Mouse (Mus musculus) intestine, embryonic 14.5 days (tissue): ENCODE results near the gene Fam181b. TPM values are rescaled to one million over a fixed set of nuclear protein-coding genes. Genes with fewer than 3 reads are reported as not detected.

Experiments
- ATAC-seq: fragments of 200-750 bp; cut with Nextera tagmentation; replicated peaks from 2 replicates; pipeline ENCODE4 v1.8.0; 2017; ENCODE audit warnings: low read depth, moderate number of reproducible peaks, moderate TSS enrichment, moderate library complexity; ENCODE audit not compliant: low FRiP score, low TSS enrichment
- DNase-seq: peaks from one replicate; pipeline ENCODE4 v3.0.0-alpha.2; 2018; ENCODE audit warnings: low spot score
- H3K27ac ChIP-seq: fragments of 300-500 bp; sonication (generic); 2 replicates; pipeline ENCODE4 v1.5.1; 2014; ENCODE audit warnings: low read depth, mild to moderate bottlenecking, control low read depth
- H3K27me3 ChIP-seq: fragments of 300-500 bp; sonication (generic); replicated peaks from 2 replicates; pipeline ENCODE4 v1.6.1; 2014; ENCODE audit warnings: low read length, control low read depth; ENCODE audit not compliant: control insufficient read depth, insufficient read depth
- H3K36me3 ChIP-seq: fragments of 300-500 bp; sonication (generic); 2 replicates; pipeline ENCODE4 v1.6.1; 2014; ENCODE audit warnings: low read length, control low read depth; ENCODE audit not compliant: control insufficient read depth, insufficient read depth
- H3K4me1 ChIP-seq: fragments of 300-500 bp; sonication (generic); replicated peaks from 2 replicates; pipeline ENCODE4 v1.6.1; 2014; ENCODE audit warnings: low read length, control low read depth, mixed read lengths; ENCODE audit not compliant: control insufficient read depth, insufficient read depth
- H3K4me2 ChIP-seq: fragments of 300-500 bp; sonication (generic); 2 replicates; pipeline ENCODE4 v1.6.1; 2014; ENCODE audit warnings: low read length
- H3K4me3 ChIP-seq: fragments of 300-500 bp; sonication (generic); 2 replicates; pipeline ENCODE4 v1.5.1; 2014; ENCODE audit warnings: low read depth, low read length, control low read depth, mixed read lengths
- H3K9ac ChIP-seq: fragments of 300-500 bp; sonication (generic); 2 replicates; pipeline ENCODE4 v1.6.1; 2014; ENCODE audit warnings: mild to moderate bottlenecking, low read length
- H3K9me3 ChIP-seq: fragments of 300-500 bp; sonication (generic); 2 replicates; pipeline ENCODE4 v1.6.1; 2016; ENCODE audit warnings: low read length, control low read depth; ENCODE audit not compliant: control insufficient read depth
- WGBS: fragments of 180-500 bp; shearing (Covaris S2); extraction: QIAGEN DNeasy Blood & Tissue Kit; methylation state at CpG from one replicate; pipeline ENCODE4 v1.1.7; 2014; 5-methylcytosine and 5-hydroxymethylcytosine counted together
- polyA plus RNA-seq: library from polyadenylated mRNA; unstranded; fragments of >200 nt; fragmentation: Nextera tagmentation; extraction: Ambion mirVana; gene quantifications from 2 replicates; pipeline ENCODE4 v1.2.1, GENCODE M21; 2014

Gene Fam181b
- 4.6 and 5.1 TPM in 2 replicates for polyA plus RNA-seq

DNA sequence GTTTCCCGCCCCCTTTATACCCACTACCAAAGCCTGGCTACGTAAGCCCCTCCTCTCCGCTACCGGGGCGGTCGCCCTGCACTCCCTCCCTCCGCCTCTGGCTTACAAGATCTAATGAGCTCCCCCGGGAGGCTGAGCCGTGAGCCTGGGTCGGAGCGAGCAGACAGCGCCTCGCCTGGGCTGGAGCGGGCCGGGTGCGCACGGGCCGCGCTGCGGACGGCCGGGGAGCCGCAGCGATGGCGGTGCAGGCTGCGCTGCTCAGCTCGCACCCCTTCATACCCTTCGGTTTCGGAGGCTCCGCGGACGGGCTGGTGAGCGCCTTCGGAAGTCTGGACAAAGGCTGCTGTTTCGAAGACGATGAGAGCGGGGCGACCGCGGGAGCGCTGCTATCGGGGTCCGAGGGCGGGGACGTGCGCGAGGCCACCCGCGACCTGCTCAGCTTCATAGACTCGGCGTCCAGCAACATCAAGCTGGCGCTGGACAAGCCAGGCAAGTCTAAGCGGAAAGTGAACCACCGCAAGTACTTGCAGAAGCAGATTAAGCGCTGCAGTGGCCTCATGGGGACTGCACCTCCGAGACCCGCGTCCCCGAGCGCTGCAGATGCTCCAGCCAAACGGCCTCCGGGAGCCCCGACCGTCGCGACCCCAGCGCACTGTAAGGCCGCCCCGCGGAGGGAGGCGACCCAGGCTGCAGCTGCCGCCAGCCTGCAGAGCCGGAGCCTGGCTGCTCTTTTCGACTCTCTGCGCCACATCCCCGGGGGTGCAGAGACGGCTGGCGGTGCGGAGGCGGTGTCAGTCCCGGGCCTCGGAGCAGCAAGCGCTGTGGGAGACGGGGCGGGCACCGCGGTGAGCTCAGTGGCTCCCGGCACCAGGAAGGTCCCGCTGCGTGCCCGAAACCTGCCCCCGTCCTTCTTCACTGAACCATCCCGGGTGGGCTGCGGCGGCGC lies at the start of gene Fam181b:
Gene Fam181b (plus strand): TSS at position 81 of the 946 bp plus-strand sequence.
- Histone ChIP-seq H3K9ac (peak within 1 kb of the TSS; percentile 51), H3K4me1 (no peaks in the 10 kb centered on the region), H3K27me3 (0 out of 2 replicates have a peak, but pooled peaks cover 12% of the 10 kb centered on the region), H3K9me3 (no peaks in the 10 kb centered on the region), H3K4me3 (peak within 1 kb of the TSS; percentile 55), H3K4me2 (peak within 1 kb of the TSS; percentile 61), H3K27ac (peak within 1 kb of the TSS; percentile 41), H3K36me3 (no peaks in the 10 kb centered on the region)
- ATAC-seq: peak; percentile 91
- WGBS: under 1% methylated on average over 94 of the region's 96 CpGs
- peak; percentile 85 for DNase-seq

DNA sequence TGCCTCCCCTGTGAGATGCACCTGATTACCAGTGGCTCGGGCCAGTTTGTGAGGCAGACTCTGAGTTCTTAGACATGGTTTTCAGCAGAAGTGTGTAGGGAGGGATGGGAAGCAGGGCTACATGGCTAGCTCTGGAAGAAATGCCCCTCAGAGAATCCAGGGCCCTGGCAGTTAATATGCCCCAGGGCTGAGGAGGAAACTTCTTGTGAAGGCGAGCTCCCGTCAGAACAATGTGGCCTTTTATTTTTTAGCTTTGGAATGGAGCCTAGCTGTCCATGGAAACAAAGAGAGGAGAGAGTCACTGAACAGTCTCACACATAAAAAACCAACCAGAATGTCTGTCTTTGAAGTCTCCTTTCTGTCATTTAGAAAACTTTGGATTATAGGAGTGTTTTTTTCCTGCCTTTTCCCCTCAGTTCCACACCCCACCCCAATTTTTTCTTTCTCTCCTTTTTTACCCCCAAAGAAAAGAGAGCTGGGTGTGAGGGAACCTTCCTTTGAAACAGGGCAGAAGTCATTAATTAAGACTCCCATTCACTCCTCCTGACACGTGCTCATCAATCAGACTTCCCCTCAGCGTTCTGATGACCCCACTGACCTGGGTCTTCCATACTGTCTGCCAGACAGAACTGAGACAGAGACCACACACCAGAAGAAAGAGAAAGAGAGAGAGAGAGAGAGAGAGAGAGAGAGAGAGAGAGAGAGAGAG lies 41.7 kb upstream of the Fam181b start:
- no peak overlapping the region for H3K27ac ChIP-seq
- H3K4me1 ChIP-seq: no peaks in the 10 kb centered on the region
- H3K4me3 ChIP-seq: no peak overlapping the region
- no peaks in the 10 kb centered on the region for H3K9me3 ChIP-seq
- no peaks in the 10 kb centered on the region for H3K27me3 ChIP-seq
- H3K9ac ChIP-seq: no peak overlapping the region
- DNase-seq: no peak
- H3K36me3 ChIP-seq: no peaks in the 10 kb centered on the region
- H3K4me2 ChIP-seq: no peak overlapping the region
- WGBS: 29% methylated on average over 5 of the region's 5 CpGs
- ATAC-seq: no peak

DNA sequence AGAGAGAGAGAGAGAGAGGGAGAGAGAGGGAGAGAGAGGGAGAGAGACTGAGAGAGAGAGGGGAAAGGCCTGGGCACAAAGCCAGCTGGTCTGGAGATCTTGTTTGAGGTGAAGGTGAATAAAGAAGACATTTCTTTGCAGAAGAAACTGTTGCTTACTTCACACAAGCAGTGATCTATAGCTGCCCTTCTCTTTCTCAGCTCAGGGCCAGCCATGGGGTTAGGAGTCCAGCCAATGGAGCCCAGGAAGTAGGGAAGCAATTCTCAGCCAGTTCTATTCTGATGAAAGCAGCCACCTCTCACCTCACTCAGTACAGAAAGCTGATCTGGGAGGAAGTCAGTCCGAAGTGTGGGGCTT lies 41.2 kb upstream of the Fam181b start:
- Histone ChIP-seq H3K36me3 (no peaks in the 10 kb centered on the region), H3K9ac (no peak overlapping the region), H3K9me3 (no peaks in the 10 kb centered on the region), H3K4me3 (no peak overlapping the region), H3K27ac (no peak overlapping the region), H3K27me3 (no peaks in the 10 kb centered on the region), H3K4me1 (no peaks in the 10 kb centered on the region), H3K4me2 (no peak overlapping the region)
- 35% methylated on average over 1 of the region's 1 CpGs for whole genome bisulfite sequencing
- DNase-seq (no peak), ATAC-seq (no peak)

DNA sequence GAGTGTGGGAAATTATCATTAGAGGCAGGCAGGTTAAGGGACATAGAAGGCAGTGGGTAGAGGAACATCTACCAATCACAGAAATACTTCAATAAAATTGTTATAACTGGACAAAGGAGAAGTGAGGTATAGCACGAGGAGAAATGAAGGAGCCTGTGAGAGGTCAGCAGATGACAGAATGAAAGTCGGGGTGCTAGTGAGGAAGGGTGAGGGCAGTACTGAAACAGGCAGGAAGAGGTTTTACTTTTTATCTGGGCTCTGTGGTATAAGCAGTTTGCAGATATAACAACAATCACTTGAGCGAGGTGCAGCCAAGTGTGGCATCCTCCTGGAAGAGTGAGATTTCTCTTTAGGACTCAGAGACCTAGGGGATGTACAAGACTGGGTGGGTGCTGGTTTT lies 40.1 kb upstream of the Fam181b start:
- WGBS: 84% methylated on average over 3 of the region's 3 CpGs
- Histone ChIP-seq H3K4me2 (no peak overlapping the region), H3K36me3 (no peaks in the 10 kb centered on the region), H3K9me3 (no peaks in the 10 kb centered on the region), H3K27ac (no peak overlapping the region), H3K9ac (no peak overlapping the region), H3K4me3 (no peak overlapping the region), H3K27me3 (no peaks in the 10 kb centered on the region), H3K4me1 (no peaks in the 10 kb centered on the region)
- ATAC-seq (no peak), DNase-seq (no peak)

DNA sequence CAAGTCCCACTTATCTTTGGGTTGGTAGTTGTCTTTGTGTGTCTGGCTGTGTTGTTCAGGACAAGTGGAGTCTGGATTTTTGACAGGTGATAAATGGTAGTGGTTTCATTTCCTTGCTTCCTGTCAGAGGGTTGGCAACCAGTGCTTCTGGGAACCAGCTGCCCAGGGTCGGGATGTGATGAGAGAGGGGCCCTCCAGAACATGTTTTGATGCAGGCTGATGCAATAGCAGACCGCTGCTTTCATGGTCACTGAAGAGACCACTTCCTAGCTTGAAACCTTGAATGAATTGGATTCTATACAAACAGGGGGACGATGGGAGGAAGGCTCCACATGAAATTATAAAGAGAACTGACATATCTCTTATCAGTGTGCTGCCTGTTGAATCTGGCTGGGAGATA lies 35.3 kb upstream of the Fam181b start:
- no peak overlapping the region for H3K4me3 ChIP-seq
- 32% methylated on average over 3 of the region's 3 CpGs for WGBS
- no peak overlapping the region for H3K27ac ChIP-seq
- no peaks in the 10 kb centered on the region for H3K4me1 ChIP-seq
- DNase-seq (no peak), ATAC-seq (no peak)
- no peak overlapping the region for H3K4me2 ChIP-seq
- no peak overlapping the region for H3K9ac ChIP-seq
- H3K9me3 ChIP-seq: no peaks in the 10 kb centered on the region
- H3K27me3 ChIP-seq: no peaks in the 10 kb centered on the region
- H3K36me3 ChIP-seq: no peaks in the 10 kb centered on the region

DNA sequence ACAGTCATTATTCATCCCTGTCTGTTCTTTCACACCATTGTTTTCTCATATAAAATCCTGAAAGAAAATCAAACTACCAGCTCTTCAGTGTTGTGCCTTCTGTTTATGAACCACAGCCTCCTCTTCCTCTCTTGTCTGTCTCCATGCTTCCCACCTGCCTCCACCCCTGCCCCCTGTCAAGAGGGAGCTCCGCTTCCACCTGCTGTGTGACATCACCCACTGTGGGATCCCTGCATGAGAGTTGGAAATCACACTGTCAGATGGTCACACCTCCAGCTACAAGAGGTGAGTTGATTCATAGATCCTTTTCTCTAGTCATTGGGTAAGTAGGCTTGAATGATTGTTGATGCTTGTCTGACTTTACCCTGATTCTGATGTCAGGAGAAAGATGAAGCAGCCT lies 34.9 kb upstream of the Fam181b start:
- ATAC-seq: no peak
- Histone ChIP-seq H3K9me3 (no peaks in the 10 kb centered on the region), H3K9ac (no peak overlapping the region), H3K36me3 (no peaks in the 10 kb centered on the region), H3K27ac (no peak overlapping the region), H3K4me2 (no peak overlapping the region), H3K27me3 (no peaks in the 10 kb centered on the region), H3K4me3 (no peak overlapping the region), H3K4me1 (no peaks in the 10 kb centered on the region)
- no peak for DNase-seq
- WGBS: 83% methylated on average over 1 of the region's 1 CpGs

DNA sequence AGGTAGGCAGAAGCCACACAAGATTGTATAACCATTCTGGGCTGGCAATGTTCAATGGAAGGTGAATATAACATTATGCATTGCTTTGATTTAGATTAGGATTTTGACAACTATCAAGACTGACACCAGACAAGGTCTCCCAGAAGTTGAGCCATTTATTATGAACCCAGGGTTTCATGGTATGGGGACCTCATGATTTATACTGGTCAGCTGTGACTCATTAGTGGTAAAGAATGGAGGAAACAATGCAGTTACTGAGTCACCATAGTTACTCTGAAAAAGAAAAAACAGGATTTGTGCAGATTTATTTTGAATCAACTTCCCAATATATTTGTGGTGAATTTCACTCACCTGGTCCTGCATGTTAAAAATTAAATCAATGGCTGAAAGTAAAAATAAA lies 18.8 kb upstream of the Fam181b start:
- H3K27me3 ChIP-seq: no peaks in the 10 kb centered on the region
- no peak overlapping the region for H3K9ac ChIP-seq
- H3K4me1 ChIP-seq: no peaks in the 10 kb centered on the region
- no peak overlapping the region for H3K4me2 ChIP-seq
- H3K9me3 ChIP-seq: no peaks in the 10 kb centered on the region
- H3K4me3 ChIP-seq: no peak overlapping the region
- H3K36me3 ChIP-seq: no peaks in the 10 kb centered on the region
- no peak overlapping the region for H3K27ac ChIP-seq
- ATAC-seq: no peak
- no peak for DNase-seq

DNA sequence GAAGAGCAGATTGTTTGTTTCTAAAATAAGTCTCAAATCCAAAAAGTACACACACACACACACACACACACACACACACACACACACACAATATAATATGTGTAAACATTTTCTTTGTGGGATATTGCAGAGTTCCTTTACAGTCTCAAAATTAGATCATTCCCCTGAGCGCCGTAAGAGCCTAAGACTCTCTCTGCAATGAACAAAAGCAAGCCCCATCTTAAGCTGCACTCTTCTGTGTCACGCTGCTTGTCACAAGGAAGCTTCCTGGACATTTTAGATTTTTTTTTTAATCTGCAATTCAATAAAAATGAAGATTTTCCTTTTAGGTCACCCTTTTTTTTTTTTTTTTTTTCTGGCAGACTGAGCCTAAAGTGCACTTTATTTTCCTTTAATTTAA lies 17.9 kb upstream of the Fam181b start:
- ATAC-seq: no peak
- Histone ChIP-seq H3K4me1 (no peaks in the 10 kb centered on the region), H3K9me3 (no peaks in the 10 kb centered on the region), H3K27ac (no peak overlapping the region), H3K36me3 (no peaks in the 10 kb centered on the region), H3K27me3 (no peaks in the 10 kb centered on the region), H3K9ac (no peak overlapping the region), H3K4me3 (no peak overlapping the region), H3K4me2 (no peak overlapping the region)
- no peak for DNase-seq
- 76% methylated on average over 3 of the region's 3 CpGs for WGBS
